Mouse (Mus musculus) limb, embryonic 13.5 days (tissue): ENCODE data around the gene Ddhd1. TPM values are rescaled to one million over a fixed set of nuclear protein-coding genes. Genes with fewer than 3 reads are reported as not detected.

Experiments used
- ATAC-seq: fragments of 200-750 bp; cut with Nextera tagmentation; 2 replicates; pipeline ENCODE4 v1.8.0; 2017; ENCODE audit warnings: low read depth, moderate number of reproducible peaks, moderate TSS enrichment; ENCODE audit not compliant: low FRiP score
- H3K27ac ChIP-seq: fragments of 300-500 bp; sonication (generic); 2 replicates; pipeline ENCODE4 v1.5.1; 2015; ENCODE audit warnings: inconsistent platforms, mild to moderate bottlenecking, moderate library complexity
- H3K27me3 ChIP-seq: fragments of 300-500 bp; sonication (generic); 2 replicates; pipeline ENCODE4 v1.6.1; 2015; ENCODE audit warnings: mild to moderate bottlenecking, inconsistent platforms
- H3K36me3 ChIP-seq: fragments of 300-500 bp; sonication (generic); 2 replicates; pipeline ENCODE4 v1.6.1; 2015; ENCODE audit warnings: inconsistent platforms, mild to moderate bottlenecking, moderate library complexity
- H3K4me1 ChIP-seq: fragments of 300-500 bp; sonication (generic); 2 replicates; pipeline ENCODE4 v1.6.1; 2015; ENCODE audit warnings: inconsistent platforms
- H3K4me2 ChIP-seq: fragments of 300-500 bp; sonication (generic); replicated peaks from 2 replicates; pipeline ENCODE4 v1.6.1; 2015; ENCODE audit warnings: inconsistent platforms, mild to moderate bottlenecking, moderate library complexity
- H3K4me3 ChIP-seq: fragments of 300-500 bp; sonication (generic); 2 replicates; pipeline ENCODE4 v1.5.1; 2015; ENCODE audit warnings: moderate library complexity, mild to moderate bottlenecking, inconsistent platforms
- H3K9ac ChIP-seq: fragments of 300-500 bp; sonication (generic); 2 replicates; pipeline ENCODE4 v1.6.1; 2015; ENCODE audit warnings: mild to moderate bottlenecking, inconsistent platforms
- H3K9me3 ChIP-seq: fragments of 300-500 bp; sonication (generic); 2 replicates; pipeline ENCODE4 v1.6.1; 2016; ENCODE audit warnings: inconsistent platforms
- WGBS: fragments of 180-500 bp; shearing (Covaris S2); methylation state at CpG from one replicate; pipeline ENCODE4 v1.1.7; 2015; 5-methylcytosine and 5-hydroxymethylcytosine counted together
- polyA plus RNA-seq: library from polyadenylated mRNA; unstranded; fragments of >200 nt; fragmentation: Nextera tagmentation; extraction: Ambion mirVana; gene quantifications from 2 replicates; pipeline ENCODE4 v1.2.1, GENCODE M21; 2015

The Ddhd1 gene
- polyA plus RNA-seq, 1 experiment from 2014 or later = 5.9 TPM

GRCm38 (mm10) chr14:45642795-45643194, 15.1 kb downstream of the Ddhd1 start:
- Histone ChIP-seq H3K27ac (no peak overlapping the region), H3K36me3 (no peaks in the 10 kb centered on the region), H3K4me3 (no peak overlapping the region), H3K4me2 (no peak overlapping the region), H3K9ac (no peak overlapping the region), H3K4me1 (peaks cover 6% of the 10 kb centered on the region; the same call in 1 of the 2 replicates), H3K27me3 (no peaks in the 10 kb centered on the region), H3K9me3 (no peaks in the 10 kb centered on the region)
- no peak for ATAC-seq
- 84% methylated on average over 5 of the region's 5 CpGs for WGBS

GRCm38 (mm10) chr14:45642217-45642616, 15.7 kb downstream of the Ddhd1 start:
- Histone ChIP-seq H3K27ac (no peak overlapping the region), H3K4me1 (peaks cover 6% of the 10 kb centered on the region; the same call in 1 of the 2 replicates), H3K36me3 (no peaks in the 10 kb centered on the region), H3K27me3 (no peaks in the 10 kb centered on the region), H3K9me3 (no peaks in the 10 kb centered on the region), H3K9ac (no peak overlapping the region), H3K4me2 (no peak overlapping the region), H3K4me3 (no peak overlapping the region)
- ATAC-seq = no peak
- 76% methylated on average over 9 of the region's 9 CpGs for WGBS

- Histone ChIP-seq H3K4me2 (no peak overlapping the region), H3K27me3 (no peaks in the 10 kb centered on the region), H3K36me3 (no peaks in the 10 kb centered on the region), H3K27ac (no peak overlapping the region), H3K9me3 (no peaks in the 10 kb centered on the region), H3K4me1 (peaks cover 6% of the 10 kb centered on the region; the same call in 1 of the 2 replicates), H3K9ac (no peak overlapping the region), H3K4me3 (no peak overlapping the region)
- 71% methylated on average over 5 of the region's 5 CpGs for WGBS
- ATAC-seq = no peak
Observed at GRCm38 (mm10) chr14:45638717-45639116, 19.2 kb downstream of the Ddhd1 start.

GRCm38 (mm10) chr14:45635496-45635895, 22.4 kb downstream of the Ddhd1 start:
- no peak overlapping the region for H3K4me2 ChIP-seq
- H3K36me3 ChIP-seq = no peaks in the 10 kb centered on the region
- ATAC-seq = no peak
- H3K27ac ChIP-seq = no peak overlapping the region
- H3K27me3 ChIP-seq = no peaks in the 10 kb centered on the region
- no peak overlapping the region for H3K4me3 ChIP-seq
- no peak overlapping the region for H3K9ac ChIP-seq
- H3K4me1 ChIP-seq = no peaks in the 10 kb centered on the region
- H3K9me3 ChIP-seq = no peaks in the 10 kb centered on the region
- 98% methylated on average over 1 of the region's 1 CpGs for WGBS

GRCm38 (mm10) chr14:45632756-45633537, 25.0 kb downstream of the Ddhd1 start:
- no peak overlapping the region for H3K4me2 ChIP-seq
- WGBS = 78% methylated on average over 4 of the region's 4 CpGs
- H3K27me3 ChIP-seq = no peaks in the 10 kb centered on the region
- H3K27ac ChIP-seq = no peak overlapping the region
- H3K36me3 ChIP-seq = no peaks in the 10 kb centered on the region
- no peak overlapping the region for H3K4me3 ChIP-seq
- no peaks in the 10 kb centered on the region for H3K9me3 ChIP-seq
- H3K4me1 ChIP-seq = no peaks in the 10 kb centered on the region
- no peak for ATAC-seq
- no peak overlapping the region for H3K9ac ChIP-seq

- 88% methylated on average over 5 of the region's 5 CpGs for WGBS
Observed at GRCm38 (mm10) chr14:45630544-45630943, 27.4 kb downstream of the Ddhd1 start.

GRCm38 (mm10) chr14:45629938-45630337, 28.0 kb downstream of the Ddhd1 start:
- Histone ChIP-seq H3K9ac (no peak overlapping the region), H3K4me2 (no peak overlapping the region), H3K4me1 (no peaks in the 10 kb centered on the region), H3K27ac (no peak overlapping the region), H3K27me3 (no peaks in the 10 kb centered on the region), H3K4me3 (no peak overlapping the region), H3K9me3 (no peaks in the 10 kb centered on the region), H3K36me3 (no peaks in the 10 kb centered on the region)
- no peak for ATAC-seq
- WGBS = 78% methylated on average over 1 of the region's 1 CpGs

More at GRCm38 (mm10) chr14:45630544-45630943, 27.4 kb downstream of the Ddhd1 start:
- Histone ChIP-seq H3K9me3 (no peaks in the 10 kb centered on the region), H3K9ac (no peak overlapping the region), H3K4me1 (no peaks in the 10 kb centered on the region), H3K4me3 (no peak overlapping the region), H3K27ac (no peak overlapping the region), H3K4me2 (no peak overlapping the region), H3K36me3 (no peaks in the 10 kb centered on the region), H3K27me3 (no peaks in the 10 kb centered on the region)
- ATAC-seq = no peak

GRCm38 (mm10) chr14:45618351-45618750, 39.6 kb downstream of the Ddhd1 start:
- no peak for ATAC-seq
- H3K36me3 ChIP-seq = peaks cover 21% of the 10 kb centered on the region
- peaks cover 15% of the 10 kb centered on the region for H3K4me1 ChIP-seq
- H3K9me3 ChIP-seq = no peaks in the 10 kb centered on the region
- no peaks in the 10 kb centered on the region for H3K27me3 ChIP-seq
- no peak overlapping the region for H3K9ac ChIP-seq
- WGBS = 41% methylated on average over 6 of the region's 6 CpGs
- no peak overlapping the region for H3K4me2 ChIP-seq
- no peak overlapping the region for H3K4me3 ChIP-seq
- no peak overlapping the region for H3K27ac ChIP-seq

GRCm38 (mm10) chr14:45616526-45616925, 41.4 kb downstream of the Ddhd1 start:
- no peaks in the 10 kb centered on the region for H3K9me3 ChIP-seq
- no peak for ATAC-seq
- H3K4me3 ChIP-seq = no peak overlapping the region
- no peak overlapping the region for H3K27ac ChIP-seq
- no peaks in the 10 kb centered on the region for H3K27me3 ChIP-seq
- H3K9ac ChIP-seq = no peak overlapping the region
- 86% methylated on average over 5 of the region's 5 CpGs for WGBS
- no peak overlapping the region for H3K4me2 ChIP-seq
- H3K36me3 ChIP-seq = peaks cover 36% of the 10 kb centered on the region
- H3K4me1 ChIP-seq = peaks cover 15% of the 10 kb centered on the region

GRCm38 (mm10) chr14:45615776-45616175, 42.2 kb downstream of the Ddhd1 start:
- Histone ChIP-seq H3K27me3 (no peaks in the 10 kb centered on the region), H3K4me2 (no peak overlapping the region), H3K4me3 (no peak overlapping the region), H3K36me3 (peaks cover 37% of the 10 kb centered on the region), H3K9me3 (no peaks in the 10 kb centered on the region), H3K9ac (no peak overlapping the region), H3K27ac (no peak overlapping the region), H3K4me1 (peaks cover 15% of the 10 kb centered on the region)
- WGBS = 80% methylated on average over 2 of the region's 2 CpGs
- no peak for ATAC-seq

- WGBS = 43% methylated on average over 4 of the region's 4 CpGs
- Histone ChIP-seq H3K4me1 (peaks cover 15% of the 10 kb centered on the region), H3K4me3 (no peak overlapping the region), H3K27me3 (no peaks in the 10 kb centered on the region), H3K9ac (no peak overlapping the region), H3K27ac (no peak overlapping the region), H3K36me3 (peaks cover 42% of the 10 kb centered on the region), H3K9me3 (no peaks in the 10 kb centered on the region), H3K4me2 (no peak overlapping the region)
- ATAC-seq = no peak
Observed at GRCm38 (mm10) chr14:45614822-45615221, 43.1 kb downstream of the Ddhd1 start.

GRCm38 (mm10) chr14:45614406-45614805, 43.5 kb downstream of the Ddhd1 start:
- H3K4me2 ChIP-seq = no peak overlapping the region
- peaks cover 44% of the 10 kb centered on the region for H3K36me3 ChIP-seq
- H3K4me1 ChIP-seq = peaks cover 15% of the 10 kb centered on the region
- 86% methylated on average over 6 of the region's 6 CpGs for WGBS
- H3K9ac ChIP-seq = no peak overlapping the region
- no peaks in the 10 kb centered on the region for H3K27me3 ChIP-seq
- no peak overlapping the region for H3K4me3 ChIP-seq
- H3K9me3 ChIP-seq = no peaks in the 10 kb centered on the region
- H3K27ac ChIP-seq = no peak overlapping the region
- no peak for ATAC-seq

GRCm38 (mm10) chr14:45611654-45612053, 46.3 kb downstream of the Ddhd1 start:
- Histone ChIP-seq H3K4me2 (no peak overlapping the region), H3K27ac (no peak overlapping the region), H3K36me3 (peaks cover 49% of the 10 kb centered on the region), H3K4me3 (no peak overlapping the region), H3K27me3 (no peaks in the 10 kb centered on the region), H3K9ac (no peak overlapping the region), H3K9me3 (no peaks in the 10 kb centered on the region), H3K4me1 (no peaks in the 10 kb centered on the region)
- ATAC-seq = no peak
- WGBS = 86% methylated on average over 7 of the region's 7 CpGs
